Mouse (Mus musculus): Measurements from ENCODE around the gene Fam19a4. TPM values are rescaled to one million over a fixed set of nuclear protein-coding genes. Genes with fewer than 3 reads are reported as not detected.

The Fam19a4 gene
- polyA plus RNA-seq (2014; fragmentation: Illumina TruSeq; extraction: RNeasy Lipid Tissue Mini Kit (QIAGEN cat#74804); ENCODE audit: low read depth, low replicate concordance), result not detected

GRCm38 (mm10) chr6:97060074-97060681 lies at the start of gene Fam19a4:
TSS of gene Fam19a4 (minus strand) at chr6:97060413.

Other genes with a start within 250 kb of the Fam19a4 start
- 20.3 TPM for gene Eogt, start 88.8 kb upstream of the Fam19a4 start, polyA plus RNA-seq (2014; fragmentation: Illumina TruSeq; extraction: RNeasy Lipid Tissue Mini Kit (QIAGEN cat#74804); ENCODE audit: low read depth, low replicate concordance)
- 47.7 TPM for gene Tmf1, start 118.7 kb upstream of the Fam19a4 start, polyA plus RNA-seq (2014; fragmentation: Illumina TruSeq; extraction: RNeasy Lipid Tissue Mini Kit (QIAGEN cat#74804); ENCODE audit: low read depth, low replicate concordance)
- gene Uba3, start 145.2 kb upstream of the Fam19a4 start, polyA plus RNA-seq (2014; fragmentation: Illumina TruSeq; extraction: RNeasy Lipid Tissue Mini Kit (QIAGEN cat#74804); ENCODE audit: low read depth, low replicate concordance), result 169 TPM
- gene Arl6ip5, start 150.3 kb upstream of the Fam19a4 start, polyA plus RNA-seq (2014; fragmentation: Illumina TruSeq; extraction: RNeasy Lipid Tissue Mini Kit (QIAGEN cat#74804); ENCODE audit: low read depth, low replicate concordance), result 79.1 TPM
- gene Lmod3, start 192.3 kb upstream of the Fam19a4 start, polyA plus RNA-seq (2014; fragmentation: Illumina TruSeq; extraction: RNeasy Lipid Tissue Mini Kit (QIAGEN cat#74804); ENCODE audit: low read depth, low replicate concordance), result 0.85 TPM

All from kidney, adult 10 weeks (tissue).